Mouse (Mus musculus) monocyte, adult 2 months (primary cell): Measurements from ENCODE around the gene Clic4.
A peak's percentile ranks its signal among the peaks of the same experiment; 100 is the strongest.

Experiments
- DNase-seq, 2 experiments: peaks; one replicate each; pipeline ENCODE4 v3.0.0; 2022; ENCODE audit warnings: low spot score in 2 of 2, low read depth in 1 of 2

Clic4 gene

DNA sequence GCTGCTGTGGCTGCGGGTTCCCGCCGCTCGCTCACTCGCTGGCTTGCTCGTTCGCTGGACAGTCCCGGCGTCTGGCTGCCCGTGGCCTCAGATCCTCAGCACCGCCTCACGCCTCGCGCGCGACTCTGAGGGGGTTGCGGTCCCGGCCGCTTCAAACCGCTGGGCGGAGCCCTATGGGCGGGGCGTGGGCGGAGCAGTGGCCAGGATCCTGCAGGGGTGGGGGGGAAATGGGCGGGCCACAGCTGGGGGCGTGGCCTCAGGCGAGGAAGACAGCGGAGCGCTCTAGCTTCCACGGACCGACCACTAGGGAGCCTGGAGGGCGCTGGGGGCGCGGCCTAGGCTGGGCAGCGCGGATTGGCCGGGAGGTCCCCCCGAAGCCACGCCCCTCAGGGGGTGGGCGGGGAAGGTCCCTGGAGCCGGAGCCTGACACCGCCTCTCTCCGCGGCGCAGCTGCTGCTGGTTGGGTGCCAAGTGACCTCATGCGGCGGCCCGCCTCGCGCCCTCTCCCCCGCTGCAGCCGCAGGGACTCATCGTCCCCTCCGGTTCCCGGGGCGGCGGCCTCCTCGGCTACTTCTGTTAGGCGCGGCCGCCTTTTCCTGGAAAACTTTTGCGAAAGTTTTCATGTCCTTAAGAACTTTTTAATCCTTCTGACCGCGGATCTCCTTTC lies at the start of gene Clic4:
Gene Clic4, minus strand, starts transcription at position 175 of the 667 bp plus-strand sequence.
- DNase-seq: peak; percentile 98 to 99

DNA sequence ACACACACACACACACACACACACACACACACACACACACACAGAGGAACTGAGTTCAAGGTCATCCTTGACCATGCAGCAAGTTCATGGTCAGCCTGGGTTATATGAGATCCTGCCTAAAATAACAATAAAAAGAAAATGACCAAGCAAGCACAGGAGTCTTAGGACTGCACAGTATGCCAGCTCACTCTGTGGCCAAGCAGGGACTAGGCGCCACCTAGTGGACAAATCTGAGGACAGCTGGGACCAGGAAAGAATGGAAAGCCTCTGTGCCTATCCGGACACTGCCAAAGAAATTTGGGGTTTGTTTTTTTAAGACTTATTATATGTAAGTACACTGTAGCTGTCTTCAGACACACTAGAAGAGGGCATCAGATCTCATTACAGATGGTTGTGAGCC lies 45.4 kb upstream of the Clic4 start:
- DNase-seq: peak in 1 of 2 experiments; percentile 33

DNA sequence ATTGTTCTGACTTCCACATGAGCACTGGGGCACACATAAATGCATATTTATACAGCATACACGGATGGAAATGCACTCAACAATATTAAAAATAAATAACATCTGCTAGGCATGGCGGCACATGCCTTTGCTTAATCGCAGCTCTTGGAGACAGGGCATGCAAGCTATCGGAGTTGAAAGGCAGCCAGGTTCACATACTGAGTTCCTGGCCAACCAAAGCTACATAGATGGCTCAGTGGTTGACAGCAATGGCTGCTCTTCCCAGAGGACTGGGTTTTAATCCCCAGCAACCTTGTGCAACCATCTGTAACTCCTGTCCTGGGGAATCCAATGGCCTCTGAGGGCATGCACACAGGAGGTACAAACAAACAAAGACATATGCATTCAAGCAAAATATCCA lies 44.9 kb upstream of the Clic4 start:
- no peak for DNase-seq

DNA sequence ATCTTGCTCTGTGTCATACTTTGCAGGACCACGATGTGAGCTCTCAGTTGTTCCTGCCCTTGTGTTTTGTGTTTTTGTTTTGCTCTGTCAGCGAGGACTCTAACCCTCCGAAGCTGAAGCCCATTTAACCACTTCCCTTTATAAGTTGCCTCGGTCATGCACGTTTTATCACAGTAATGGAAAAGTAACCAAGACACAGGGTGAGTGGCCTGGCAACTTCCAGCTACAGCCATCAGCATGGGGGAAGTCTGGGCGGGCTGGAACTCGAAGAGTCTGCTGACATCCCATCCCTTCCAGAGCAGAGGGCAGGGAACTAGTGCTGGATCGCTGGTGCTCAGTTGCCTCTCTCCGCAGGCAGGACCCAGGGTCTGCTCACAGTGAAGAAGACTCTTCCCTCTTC lies 42.7 kb upstream of the Clic4 start:
- no peak for DNase-seq

DNA sequence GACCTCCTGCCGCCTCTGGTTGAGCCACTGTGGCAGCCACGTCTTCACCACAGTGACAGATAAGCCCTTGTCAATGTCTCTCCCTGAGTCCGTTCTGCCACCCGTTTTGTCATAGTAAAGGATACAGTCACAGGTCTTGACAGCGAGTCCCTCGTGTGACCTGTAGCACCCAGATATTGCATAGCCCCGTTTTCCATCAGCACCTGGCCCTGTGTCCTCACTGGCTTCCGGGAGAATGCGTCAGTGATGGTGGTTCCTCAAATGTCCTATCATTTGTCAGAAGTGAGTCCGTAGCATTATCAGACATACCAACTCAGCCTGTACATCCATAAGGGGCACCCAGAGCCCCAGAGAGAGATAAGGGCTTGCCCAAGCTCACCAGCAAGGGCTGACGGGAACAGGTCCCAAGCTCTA lies 41.8 kb upstream of the Clic4 start:
- DNase-seq: no peak

DNA sequence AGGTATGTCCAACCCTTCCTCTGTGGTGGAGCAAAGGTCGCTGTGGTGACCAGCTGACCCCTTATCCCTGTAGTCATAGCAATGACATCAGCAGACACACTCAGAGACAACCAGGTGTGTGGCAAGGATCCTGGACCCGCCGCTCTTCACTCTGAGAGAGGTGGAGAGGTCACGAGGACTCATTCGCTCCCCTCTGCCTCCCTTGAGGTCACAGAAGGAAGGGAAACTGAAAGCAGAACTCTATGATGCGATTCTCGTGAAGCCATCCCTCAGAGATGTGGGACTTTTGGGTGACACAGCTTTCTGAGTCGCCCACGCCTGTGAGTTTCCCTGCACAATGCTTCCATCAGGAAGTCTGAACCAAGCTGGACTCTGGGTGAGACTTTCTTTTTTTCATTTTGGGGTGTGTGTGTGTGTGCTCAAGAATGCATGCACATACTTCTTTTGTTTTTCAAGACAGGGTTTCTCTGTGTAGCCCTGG lies 41.2 kb upstream of the Clic4 start:
- peak; percentile 63 to 73 for DNase-seq

DNA sequence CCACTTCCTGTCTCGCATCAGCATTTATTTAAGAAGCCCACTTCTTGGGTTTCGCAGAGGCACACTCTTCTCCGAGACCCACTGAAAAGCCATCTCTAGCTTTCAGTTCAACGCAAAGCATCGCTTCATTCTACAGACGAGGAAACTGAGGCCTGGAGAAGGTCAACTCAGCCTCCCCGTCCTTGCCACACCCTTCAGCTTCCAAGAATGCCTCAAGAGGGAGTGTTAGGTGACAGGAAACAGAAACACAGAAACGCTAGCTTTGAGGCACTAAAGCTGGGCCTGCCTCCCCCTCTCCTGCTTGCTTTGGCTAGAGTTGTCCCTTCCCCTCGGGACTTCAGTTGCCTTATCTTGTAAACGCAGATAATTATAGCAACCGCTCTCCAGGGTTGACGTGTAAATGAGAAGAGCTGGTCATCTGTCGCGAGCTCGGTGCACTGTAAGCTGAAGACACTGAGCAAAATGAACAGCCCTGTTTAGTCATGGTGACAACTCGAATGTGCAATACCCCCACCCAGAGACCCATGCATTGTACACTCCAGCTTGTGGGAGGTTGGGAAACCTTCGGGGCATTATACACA lies 40.6 kb upstream of the Clic4 start:
- DNase-seq: peak in 1 of 2 experiments; percentile 19

DNA sequence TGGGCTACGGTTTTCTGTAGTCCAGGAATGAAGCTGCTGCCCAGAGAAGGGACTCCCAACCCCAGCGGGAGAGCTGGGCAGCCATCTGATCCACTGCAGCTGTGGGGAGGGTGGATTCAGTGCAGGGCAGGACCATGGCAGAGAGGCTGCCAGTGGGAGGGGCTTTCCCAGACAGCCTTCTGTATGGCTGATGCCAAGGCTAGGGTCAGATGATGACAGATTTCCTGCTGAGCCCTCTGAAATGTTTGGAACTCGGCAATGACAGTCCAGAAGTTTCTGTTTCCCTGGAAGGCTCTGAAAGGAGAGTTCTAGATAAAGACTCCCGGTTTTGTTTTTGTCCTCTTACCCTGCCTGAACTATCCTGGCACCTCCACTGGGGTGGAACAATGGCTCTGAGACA lies 40.1 kb upstream of the Clic4 start:
- no peak for DNase-seq

DNA sequence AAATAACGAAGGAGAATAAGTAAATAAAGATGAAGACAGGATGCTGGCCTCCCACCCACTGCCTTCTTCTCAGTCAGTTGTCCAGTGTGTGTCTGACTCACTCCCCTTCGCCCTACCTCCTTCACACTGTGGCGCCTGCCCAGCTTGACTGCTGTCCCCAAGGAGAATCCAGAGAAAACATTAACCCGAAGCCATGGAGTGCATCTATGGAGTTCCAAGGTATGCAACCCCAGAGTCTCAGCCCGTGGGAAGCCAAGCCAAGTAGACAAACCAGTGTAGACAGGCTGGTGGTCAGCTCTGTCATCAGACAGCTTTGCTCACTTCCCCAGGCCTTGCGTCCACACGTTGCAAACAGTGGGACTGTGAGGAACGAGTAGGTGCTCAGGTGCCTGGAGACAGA lies 37.8 kb upstream of the Clic4 start:
- no peak for DNase-seq

DNA sequence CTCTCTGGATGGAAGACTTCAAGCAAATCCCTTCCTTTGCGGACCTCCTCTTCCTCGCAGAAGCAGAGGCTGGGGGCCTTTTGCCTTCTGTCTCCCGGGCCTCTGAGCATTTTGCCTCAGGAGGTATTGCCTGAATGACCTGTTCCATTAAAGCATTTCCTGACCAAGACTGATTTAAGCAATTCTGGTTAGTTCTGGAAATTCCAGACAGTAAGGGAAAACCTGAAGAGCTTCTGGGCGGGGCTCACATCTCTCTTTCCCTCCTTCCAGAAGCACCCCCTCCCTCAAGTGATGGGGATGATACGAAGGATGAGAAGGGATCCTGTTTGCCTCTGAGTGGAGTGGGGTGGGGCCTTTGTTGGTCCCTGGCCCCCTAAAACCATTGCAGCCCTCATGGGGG lies 37.1 kb upstream of the Clic4 start:
- DNase-seq: no peak

DNA sequence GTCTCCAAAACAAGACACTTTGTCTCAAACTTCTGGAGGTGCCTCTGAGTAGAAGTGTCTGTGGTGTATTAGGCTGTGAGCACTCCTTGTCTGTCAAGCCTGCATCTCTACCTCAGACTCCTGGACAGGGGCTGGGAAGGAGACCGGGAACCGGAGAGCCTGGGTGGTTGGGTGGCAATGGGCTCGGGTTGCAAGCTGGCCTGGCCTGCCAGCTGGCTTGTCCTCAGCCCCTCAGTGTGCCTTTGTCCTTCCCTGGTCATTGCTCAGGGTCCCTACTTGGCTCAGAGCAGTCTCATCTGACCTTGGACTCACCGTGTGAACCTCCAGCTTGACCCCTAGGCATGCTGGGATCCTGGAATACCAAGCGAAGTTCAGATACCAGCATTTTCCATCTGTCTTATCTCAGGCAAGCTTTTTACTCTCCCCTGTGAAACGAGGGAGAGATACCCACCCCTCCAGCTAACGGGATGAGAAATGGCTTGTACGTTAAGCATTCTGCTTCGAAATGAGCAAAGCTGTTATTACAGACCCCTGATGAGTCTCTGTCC lies 36.6 kb upstream of the Clic4 start:
- no peak for DNase-seq

DNA sequence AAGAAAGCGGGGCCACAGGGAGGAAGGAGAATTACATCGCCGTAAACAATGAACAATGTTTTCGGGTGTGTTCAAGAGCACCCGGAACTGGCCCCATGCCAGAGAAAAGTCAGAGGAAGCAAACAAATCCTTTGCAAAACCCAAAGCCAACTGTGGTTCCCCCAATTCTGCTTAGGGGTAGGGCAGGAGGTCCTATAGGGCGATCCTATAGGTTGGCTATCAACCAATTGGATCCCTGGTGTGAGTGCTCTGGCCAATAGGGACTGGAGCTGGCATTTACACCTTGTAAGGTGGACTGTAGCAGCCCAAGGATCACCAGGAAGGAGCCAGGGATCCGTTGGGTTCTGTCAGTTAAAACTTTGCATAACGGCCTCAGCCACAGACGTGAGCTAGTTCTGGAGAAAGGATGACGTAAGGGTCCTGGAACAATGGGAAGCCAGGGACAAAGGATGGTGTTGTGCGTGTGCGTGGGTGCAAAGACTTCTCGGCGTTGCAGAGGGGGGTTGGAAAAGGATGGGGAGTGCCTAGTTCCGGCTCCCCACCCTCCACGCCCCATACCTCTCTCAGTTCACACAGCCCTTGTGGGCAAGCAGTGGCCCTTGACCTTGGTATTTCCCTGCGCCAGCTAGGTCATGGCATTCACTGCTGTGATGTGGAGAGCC lies 34.5 kb upstream of the Clic4 start:
- no peak for DNase-seq

DNA sequence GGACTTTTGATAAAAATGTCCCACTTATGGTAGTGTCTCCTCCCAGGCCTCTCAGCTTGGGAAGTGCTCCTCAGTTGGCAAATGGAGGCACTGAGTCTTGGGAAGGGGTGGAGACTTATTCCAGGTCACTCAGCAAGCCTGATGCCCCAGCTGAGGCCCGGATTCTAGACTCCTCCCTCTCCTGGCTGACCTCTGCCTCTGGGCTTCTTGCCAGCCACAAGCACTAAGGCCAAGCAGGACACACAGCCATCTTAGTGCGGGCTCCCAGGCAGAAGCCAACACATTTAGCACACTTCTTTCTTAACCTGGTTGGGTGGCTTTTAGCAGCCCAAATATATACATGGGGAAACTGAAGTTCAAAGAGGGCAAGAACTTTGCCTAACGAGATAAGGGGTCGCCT lies 33.9 kb upstream of the Clic4 start:
- DNase-seq: no peak

DNA sequence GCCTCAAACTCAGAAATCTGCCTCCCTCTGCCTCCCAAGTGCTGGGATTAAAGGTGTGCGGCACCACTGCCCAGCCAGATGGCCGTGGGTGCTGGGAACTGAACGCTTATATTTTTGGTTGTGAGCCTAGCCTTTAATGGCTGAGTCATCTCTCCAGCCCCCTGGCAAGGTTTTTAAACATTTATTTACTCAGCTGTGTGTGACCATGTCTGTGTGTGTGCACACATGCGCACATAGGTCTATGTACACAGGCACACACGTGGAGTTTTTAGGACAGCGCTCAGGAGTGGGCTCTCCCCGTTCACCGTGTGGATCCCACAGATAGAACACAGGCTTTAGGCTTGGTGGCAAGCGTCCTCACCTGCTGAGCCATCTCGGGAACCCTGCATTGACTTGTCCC lies 29.6 kb upstream of the Clic4 start:
- no peak for DNase-seq

DNA sequence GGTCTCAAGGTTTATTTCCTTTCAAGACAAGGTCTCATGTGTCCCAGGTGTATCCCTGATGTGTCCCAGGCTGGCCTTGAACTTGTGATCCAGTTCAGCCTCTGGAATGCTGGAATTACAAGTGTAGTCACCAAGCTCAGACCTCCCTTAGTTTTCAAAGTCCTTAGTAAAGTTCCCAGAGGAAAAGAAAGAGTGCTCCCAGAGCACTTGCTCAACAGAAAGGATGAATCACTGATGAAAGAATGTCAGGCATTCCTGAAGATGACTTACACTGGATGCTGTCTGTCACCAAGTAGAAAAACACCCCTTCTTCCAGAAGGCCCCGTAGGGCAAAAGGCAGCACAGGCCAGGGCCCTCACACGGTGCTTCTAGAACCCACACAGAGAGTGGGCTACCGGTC lies 28.6 kb upstream of the Clic4 start:
- DNase-seq: no peak

DNA sequence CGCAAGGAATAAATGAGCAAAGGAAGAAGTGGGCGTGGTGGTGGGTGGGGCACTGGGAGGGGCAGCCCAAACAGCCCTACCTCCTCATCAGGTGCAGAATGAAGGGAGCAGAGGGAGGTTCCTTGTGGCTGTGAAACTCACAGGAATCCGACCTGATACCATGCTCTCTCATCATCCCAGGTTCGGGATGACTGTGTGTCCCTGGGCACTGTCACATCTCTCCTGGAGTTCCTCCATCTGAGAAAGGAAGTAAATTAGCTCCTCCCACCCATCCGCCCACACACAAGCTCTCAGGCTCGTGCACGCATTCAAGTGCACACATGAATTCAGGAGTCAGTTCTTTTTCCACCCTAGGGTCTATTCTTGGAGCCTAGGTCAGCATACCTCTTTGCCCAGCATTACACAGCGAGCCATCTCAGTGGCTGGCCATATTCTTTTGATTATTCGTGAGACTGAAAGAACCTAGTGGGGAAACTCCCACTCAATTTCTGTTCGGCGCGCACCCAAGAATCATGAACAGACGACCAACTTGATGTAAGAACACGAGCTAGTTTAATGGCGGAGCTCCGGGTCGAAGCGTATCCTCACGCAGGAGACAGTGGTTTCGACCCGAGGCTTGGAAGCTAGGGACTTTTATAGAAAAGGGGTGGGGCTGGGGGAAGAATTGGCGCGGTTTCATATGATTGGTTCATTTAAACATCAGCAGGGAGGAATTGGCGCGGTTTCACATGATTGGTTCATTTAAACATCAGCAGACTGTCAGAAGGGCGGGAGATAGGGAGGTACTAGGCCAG lies 27.8 kb upstream of the Clic4 start:
- peak; percentile 32 to 59 for DNase-seq

DNA sequence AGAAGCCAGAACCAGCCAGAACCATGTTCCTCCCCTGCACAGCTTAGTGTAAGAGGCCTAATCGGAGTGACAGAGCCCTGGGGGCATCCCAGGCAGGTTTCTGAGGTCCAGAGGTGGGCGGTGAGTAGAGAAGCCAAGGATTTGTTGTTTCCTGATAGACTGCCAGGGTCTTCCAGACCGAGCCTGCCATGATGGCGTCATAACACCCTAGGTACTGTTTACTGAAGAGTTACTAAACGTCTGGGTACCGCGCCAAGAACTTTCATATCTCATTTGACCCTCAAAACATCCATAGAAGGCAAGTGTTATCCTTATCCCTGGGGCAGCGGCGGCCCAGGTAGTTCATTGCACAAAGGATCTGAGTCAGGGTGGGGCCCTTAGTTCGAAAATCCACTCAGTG lies 26.1 kb upstream of the Clic4 start:
- DNase-seq: no peak

DNA sequence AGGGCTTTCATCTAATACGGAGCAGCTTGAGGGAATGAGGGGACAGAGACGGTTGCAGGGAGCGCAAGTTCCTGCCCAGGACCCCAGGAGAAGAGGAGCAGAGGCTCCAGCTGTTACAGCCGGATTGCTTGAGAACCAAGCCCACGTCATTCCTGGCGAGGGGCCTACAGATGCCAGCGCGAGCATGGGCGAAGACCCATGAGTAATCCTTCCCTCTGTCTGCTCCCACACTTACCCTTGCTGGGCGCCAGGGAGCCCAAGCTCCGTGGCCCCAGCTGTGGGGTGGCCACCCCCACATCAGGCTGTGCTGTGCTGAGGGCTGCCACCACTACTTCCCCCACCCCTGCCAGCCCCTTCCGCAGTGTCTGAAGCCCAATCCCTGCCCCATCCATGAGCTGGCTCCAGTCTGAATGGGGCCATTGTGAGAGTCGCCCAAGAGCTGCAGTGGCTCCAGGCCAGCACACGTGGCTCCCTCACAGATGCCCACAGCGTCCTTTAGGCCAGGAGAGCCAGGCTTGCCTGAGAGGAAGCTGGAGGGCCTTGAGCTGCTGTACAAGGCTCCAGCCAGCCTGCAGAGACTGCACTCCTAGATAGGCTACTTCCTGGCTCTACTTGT lies 25.4 kb upstream of the Clic4 start:
- DNase-seq: no peak

DNA sequence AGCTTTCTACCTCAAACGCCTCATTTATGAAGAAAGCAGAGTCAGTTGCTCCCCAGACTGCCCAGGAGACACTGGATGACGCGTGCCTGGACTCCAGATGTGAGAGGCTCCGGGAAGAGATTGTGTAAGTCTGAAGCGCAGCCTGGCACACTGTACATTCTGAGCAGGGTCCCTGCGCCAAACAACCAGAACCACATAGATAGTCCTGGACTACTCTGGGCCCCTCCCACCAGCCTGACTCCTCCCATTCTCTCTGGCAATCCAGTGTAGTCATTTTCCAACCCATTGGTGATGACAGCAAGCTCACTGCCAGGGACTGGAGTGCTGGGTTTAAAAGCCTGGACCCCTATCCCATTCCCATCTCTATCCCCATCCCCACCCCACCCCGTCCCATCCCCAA lies 24.5 kb upstream of the Clic4 start:
- no peak for DNase-seq

DNA sequence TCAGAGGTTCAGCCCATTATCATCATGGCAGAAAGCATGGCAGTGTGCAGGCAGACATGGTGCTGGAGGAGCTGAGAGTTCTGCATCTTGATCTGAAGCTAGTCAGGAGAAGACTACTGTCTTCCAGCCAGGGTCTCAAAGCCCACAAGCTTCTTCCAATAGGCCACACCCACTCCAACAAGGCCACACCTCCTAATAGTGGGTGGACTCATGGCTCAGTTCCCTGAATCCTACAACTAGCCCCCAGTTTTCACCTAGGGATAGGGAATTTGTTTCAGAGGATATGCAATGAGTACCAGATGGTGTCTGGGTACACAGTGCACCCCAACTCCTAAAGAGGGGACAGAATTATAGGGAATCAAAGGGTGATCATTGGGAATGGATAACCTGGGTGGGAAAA lies 24.0 kb upstream of the Clic4 start:
- no peak for DNase-seq

DNA sequence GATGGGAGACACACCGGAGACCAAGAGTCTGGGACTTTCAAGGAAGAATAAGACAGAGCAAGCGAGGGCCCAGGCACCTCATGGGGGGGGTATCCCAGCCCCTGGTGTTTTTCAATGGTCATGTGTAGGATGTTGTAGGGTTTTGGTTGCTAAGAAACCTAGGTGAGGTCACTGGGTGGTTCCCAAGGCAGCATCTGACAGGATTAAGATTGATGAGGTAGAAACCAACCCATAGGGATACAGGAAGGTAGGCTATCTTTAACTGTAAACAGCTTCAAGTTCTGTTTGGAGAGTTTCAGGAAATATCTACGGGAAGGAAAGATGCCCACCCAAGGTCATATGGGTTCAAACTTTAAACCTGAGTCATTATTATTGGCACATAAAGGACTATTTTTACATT lies 21.2 kb upstream of the Clic4 start:
- no peak for DNase-seq
